Mouse (Mus musculus) neural tube, embryonic 15.5 days (tissue): ENCODE data around the gene Wdfy3. TPM values are rescaled to one million over a fixed set of nuclear protein-coding genes. Genes with fewer than 3 reads are reported as not detected.
"Not testable (repeated sequence)": the region's sequence is repeated elsewhere in the genome, so short reads cannot be mapped to it uniquely, and the experiment has no call there.

Experiments
- ATAC-seq: fragments of 200-750 bp; cut with Nextera tagmentation; 2 replicates; pipeline ENCODE4 v1.8.0; 2017; ENCODE audit warnings: mild to moderate bottlenecking, moderate TSS enrichment, moderate library complexity; ENCODE audit not compliant: low FRiP score
- H3K27ac ChIP-seq: fragments of 300-500 bp; sonication (generic); replicated peaks from 2 replicates; pipeline ENCODE4 v1.5.1; 2015; ENCODE audit warnings: mild to moderate bottlenecking, inconsistent platforms
- H3K27me3 ChIP-seq: fragments of 300-500 bp; sonication (generic); replicated peaks from 2 replicates; pipeline ENCODE4 v1.6.1; 2015; ENCODE audit warnings: inconsistent platforms
- H3K36me3 ChIP-seq: fragments of 300-500 bp; sonication (generic); 2 replicates; pipeline ENCODE4 v1.6.1; 2015; ENCODE audit warnings: inconsistent platforms
- H3K4me1 ChIP-seq: fragments of 300-500 bp; sonication (generic); 2 replicates; pipeline ENCODE4 v1.6.1; 2015; ENCODE audit warnings: inconsistent platforms
- H3K4me2 ChIP-seq: fragments of 300-500 bp; sonication (generic); 2 replicates; pipeline ENCODE4 v1.6.1; 2015; ENCODE audit warnings: inconsistent platforms, mild to moderate bottlenecking, moderate library complexity
- H3K4me3 ChIP-seq: fragments of 300-500 bp; sonication (generic); replicated peaks from 2 replicates; pipeline ENCODE4 v1.5.1; 2015; ENCODE audit warnings: mild to moderate bottlenecking, inconsistent platforms
- H3K9ac ChIP-seq: fragments of 300-500 bp; sonication (generic); replicated peaks from 2 replicates; pipeline ENCODE4 v1.6.1; 2015; ENCODE audit warnings: mild to moderate bottlenecking, inconsistent platforms
- H3K9me3 ChIP-seq: fragments of 300-500 bp; sonication (generic); replicated peaks from 2 replicates; pipeline ENCODE4 v1.6.1; 2016; ENCODE audit warnings: inconsistent platforms
- WGBS: fragments of 180-500 bp; shearing (Covaris S2); methylation state at CpG from one replicate; pipeline ENCODE4 v1.1.7; 2015; ENCODE audit warnings: mixed read lengths; 5-methylcytosine and 5-hydroxymethylcytosine counted together
- polyA plus RNA-seq: library from polyadenylated mRNA; unstranded; fragments of >200 nt; fragmentation: Nextera tagmentation; extraction: Ambion mirVana; gene quantifications from 2 replicates; pipeline ENCODE4 v1.2.1, GENCODE M21; 2015

The Wdfy3 gene
- polyA plus RNA-seq, 1 experiment from 2014 or later = 22.9 TPM

GRCm38 (mm10) chr5:101934629-101935028, 135.1 kb downstream of the Wdfy3 start:
- no peak overlapping the region for H3K27ac ChIP-seq
- H3K9ac ChIP-seq = no peak overlapping the region
- no peak overlapping the region for H3K4me3 ChIP-seq
- H3K4me1 ChIP-seq = no peaks in the 10 kb centered on the region
- H3K4me2 ChIP-seq = no peak overlapping the region
- no peak for ATAC-seq
- 87% methylated on average over 7 of the region's 7 CpGs for WGBS
- no peaks in the 10 kb centered on the region for H3K27me3 ChIP-seq
- H3K9me3 ChIP-seq = no peaks in the 10 kb centered on the region
- H3K36me3 ChIP-seq = peaks cover 62% of the 10 kb centered on the region

DNA sequence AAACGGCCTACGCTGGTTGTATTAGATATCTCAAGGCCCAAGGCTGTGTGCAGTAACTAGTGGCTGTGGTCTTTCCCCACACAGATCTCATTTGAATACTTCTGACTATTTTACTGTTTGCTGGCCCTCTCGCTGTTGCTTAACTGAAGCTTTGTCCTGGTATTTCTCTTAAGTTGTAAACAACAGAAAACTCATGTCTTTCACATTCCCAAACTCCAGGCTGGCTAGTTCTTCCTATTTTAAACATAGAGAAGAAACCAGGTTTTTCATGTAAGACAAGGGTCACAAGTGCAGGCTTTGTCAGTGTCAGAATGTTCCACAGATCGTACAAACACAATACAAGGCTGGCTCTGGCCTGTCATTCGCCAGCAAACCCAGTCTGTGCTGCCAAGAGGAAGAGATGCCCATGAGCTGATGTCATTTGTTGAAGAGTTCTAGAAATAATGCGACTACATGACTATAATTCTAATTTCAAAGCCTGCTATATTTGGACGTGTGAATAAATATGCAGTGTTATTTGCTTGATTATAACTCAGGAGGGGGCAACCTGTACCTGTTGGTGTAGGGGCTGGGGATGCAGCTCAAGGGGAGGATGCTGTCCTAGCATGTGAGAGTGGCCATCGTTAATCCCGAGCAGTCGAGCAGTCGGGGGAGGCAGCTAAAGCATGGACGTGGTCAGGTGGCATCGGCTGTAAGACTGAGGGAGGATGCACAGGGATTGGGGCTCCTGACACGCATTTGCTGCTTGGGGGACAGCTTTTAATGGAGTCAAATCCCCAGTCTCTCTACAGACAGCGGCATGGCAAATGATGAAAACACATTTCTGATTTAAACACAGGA, 136.5 kb downstream of the Wdfy3 start:
- H3K27ac ChIP-seq = no peak overlapping the region
- 71% methylated on average over 15 of the region's 15 CpGs for WGBS
- H3K9me3 ChIP-seq = no peaks in the 10 kb centered on the region

DNA sequence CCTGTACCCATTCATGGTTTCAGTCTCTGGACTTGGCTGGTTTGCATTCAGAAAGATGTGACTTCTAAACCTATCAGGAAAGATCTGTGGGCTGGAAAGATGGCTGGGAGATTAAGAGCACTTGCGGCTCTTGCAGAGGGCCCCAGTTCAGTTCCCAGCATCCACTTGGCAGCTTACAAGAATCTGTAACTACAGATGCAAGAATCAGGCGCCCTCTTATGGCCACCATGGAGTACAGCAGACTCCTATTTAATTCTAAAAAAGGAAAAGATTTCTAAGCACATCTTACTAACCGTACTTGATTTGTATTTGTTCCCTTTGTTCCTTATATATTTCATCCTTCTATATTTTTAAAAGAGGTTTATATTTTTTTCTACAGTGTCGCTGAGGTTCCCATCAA, 137.7 kb downstream of the Wdfy3 start:
- Histone ChIP-seq H3K36me3 (peaks cover 61% of the 10 kb centered on the region), H3K4me3 (no peak overlapping the region), H3K4me2 (no peak overlapping the region), H3K9me3 (no peaks in the 10 kb centered on the region), H3K4me1 (no peaks in the 10 kb centered on the region), H3K9ac (no peak overlapping the region), H3K27me3 (no peaks in the 10 kb centered on the region), H3K27ac (no peak overlapping the region)
- ATAC-seq = no peak
- WGBS = 66% methylated on average over 4 of the region's 4 CpGs

More for the DNA sequence above, 136.5 kb downstream of the Wdfy3 start:
- no peak overlapping the region for H3K9ac ChIP-seq
- no peak overlapping the region for H3K4me3 ChIP-seq
- H3K4me1 ChIP-seq = no peaks in the 10 kb centered on the region
- no peaks in the 10 kb centered on the region for H3K27me3 ChIP-seq
- H3K36me3 ChIP-seq = peaks cover 66% of the 10 kb centered on the region
- no peak for ATAC-seq
- no peak overlapping the region for H3K4me2 ChIP-seq

DNA sequence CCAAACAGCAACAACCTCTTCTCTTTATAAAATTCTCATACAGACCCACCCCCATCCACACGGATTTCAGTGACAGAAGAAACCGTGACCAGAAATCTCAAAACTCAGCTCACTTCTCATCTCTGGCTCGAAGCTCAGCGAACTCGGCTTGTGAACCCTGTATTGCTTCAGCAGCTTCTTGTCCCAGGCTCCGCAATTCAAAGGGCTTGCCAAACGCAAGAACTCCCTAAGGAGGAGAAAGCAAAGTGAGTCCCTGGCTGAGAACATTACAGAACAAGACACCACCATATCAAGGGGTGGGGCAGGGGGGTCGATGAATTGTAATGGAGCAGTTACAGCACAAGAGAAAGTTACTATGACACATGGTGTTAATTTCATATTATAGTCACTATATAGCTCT, 143.4 kb downstream of the Wdfy3 start:
- Histone ChIP-seq H3K4me2 (no peak overlapping the region), H3K27ac (no peak overlapping the region), H3K9ac (no peak overlapping the region), H3K9me3 (no peaks in the 10 kb centered on the region), H3K4me3 (no peak overlapping the region), H3K27me3 (no peaks in the 10 kb centered on the region), H3K4me1 (no peaks in the 10 kb centered on the region), H3K36me3 (peaks cover 79% of the 10 kb centered on the region)
- ATAC-seq = no peak
- 90% methylated on average over 8 of the region's 8 CpGs for WGBS

- Histone ChIP-seq H3K4me3 (no peak overlapping the region), H3K36me3 (peaks cover 83% of the 10 kb centered on the region), H3K4me1 (no peaks in the 10 kb centered on the region), H3K9ac (no peak overlapping the region), H3K9me3 (no peaks in the 10 kb centered on the region), H3K4me2 (no peak overlapping the region), H3K27ac (no peak overlapping the region), H3K27me3 (no peaks in the 10 kb centered on the region)
- 30% methylated on average over 11 of the region's 11 CpGs for WGBS
- ATAC-seq = no peak
Measured at GRCm38 (mm10) chr5:101923710-101924109, 146.0 kb downstream of the Wdfy3 start.

GRCm38 (mm10) chr5:101919559-101919958, 150.2 kb downstream of the Wdfy3 start:
- WGBS = 95% methylated on average over 5 of the region's 5 CpGs
- H3K4me3 ChIP-seq = no peak overlapping the region
- H3K9me3 ChIP-seq = no peaks in the 10 kb centered on the region
- H3K9ac ChIP-seq = no peak overlapping the region
- no peaks in the 10 kb centered on the region for H3K27me3 ChIP-seq
- H3K36me3 ChIP-seq = peaks cover 77% of the 10 kb centered on the region
- ATAC-seq = no peak
- H3K4me2 ChIP-seq = no peak overlapping the region
- no peak overlapping the region for H3K27ac ChIP-seq
- no peaks in the 10 kb centered on the region for H3K4me1 ChIP-seq

DNA sequence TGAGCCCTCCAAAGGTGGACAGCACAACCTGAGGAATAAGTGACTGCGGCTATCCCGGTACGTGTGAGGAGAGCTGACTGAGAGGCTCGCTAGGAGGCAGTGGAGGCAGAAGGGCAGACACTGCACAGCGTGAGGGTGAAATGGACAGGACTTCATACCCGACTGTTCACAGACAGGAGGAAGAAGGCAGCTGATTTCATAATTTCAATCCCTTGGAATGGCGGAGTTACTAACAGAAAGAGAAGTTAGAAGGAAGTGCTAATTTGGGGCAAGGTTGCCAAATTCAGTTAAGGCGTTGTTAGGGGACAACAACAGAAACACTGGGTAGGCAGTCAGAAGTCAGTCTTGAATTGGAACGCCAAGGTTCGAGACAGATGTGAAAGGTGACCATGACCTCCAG, 160.3 kb downstream of the Wdfy3 start:
- no peaks in the 10 kb centered on the region for H3K4me1 ChIP-seq
- H3K27ac ChIP-seq = no peak overlapping the region
- no peak overlapping the region for H3K4me2 ChIP-seq
- no peak for ATAC-seq
- peaks cover 74% of the 10 kb centered on the region for H3K36me3 ChIP-seq
- H3K9me3 ChIP-seq = no peaks in the 10 kb centered on the region
- no peak overlapping the region for H3K4me3 ChIP-seq
- H3K27me3 ChIP-seq = no peaks in the 10 kb centered on the region
- 97% methylated on average over 10 of the region's 10 CpGs for WGBS
- no peak overlapping the region for H3K9ac ChIP-seq

DNA sequence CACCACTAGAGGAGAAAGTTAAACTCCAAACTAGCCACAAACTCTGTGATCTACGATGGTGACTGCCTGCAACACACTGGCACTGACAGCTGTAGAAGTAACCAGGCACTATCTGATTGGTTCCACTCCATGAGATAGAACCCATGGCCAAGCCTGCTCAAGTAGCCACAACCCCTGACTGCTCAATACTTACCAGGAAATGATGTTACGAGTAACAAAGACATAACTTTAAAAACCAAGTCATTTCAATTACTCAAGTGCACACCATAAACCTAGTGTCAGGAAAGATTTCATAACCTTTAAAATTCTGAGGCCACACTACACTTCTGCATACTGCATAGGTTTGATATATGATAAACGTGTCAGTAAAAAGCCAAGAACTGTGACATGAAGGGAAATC, 164.1 kb downstream of the Wdfy3 start:
- WGBS = 95% methylated on average over 3 of the region's 3 CpGs
- Histone ChIP-seq H3K4me1 (no peaks in the 10 kb centered on the region), H3K9ac (no peak overlapping the region), H3K4me3 (no peak overlapping the region), H3K27ac (no peak overlapping the region), H3K9me3 (no peaks in the 10 kb centered on the region), H3K36me3 (peaks cover 86% of the 10 kb centered on the region), H3K27me3 (no peaks in the 10 kb centered on the region), H3K4me2 (no peak overlapping the region)
- no peak for ATAC-seq

GRCm38 (mm10) chr5:101904841-101905240, 164.9 kb downstream of the Wdfy3 start:
- H3K27ac ChIP-seq = not testable (repeated sequence)

DNA sequence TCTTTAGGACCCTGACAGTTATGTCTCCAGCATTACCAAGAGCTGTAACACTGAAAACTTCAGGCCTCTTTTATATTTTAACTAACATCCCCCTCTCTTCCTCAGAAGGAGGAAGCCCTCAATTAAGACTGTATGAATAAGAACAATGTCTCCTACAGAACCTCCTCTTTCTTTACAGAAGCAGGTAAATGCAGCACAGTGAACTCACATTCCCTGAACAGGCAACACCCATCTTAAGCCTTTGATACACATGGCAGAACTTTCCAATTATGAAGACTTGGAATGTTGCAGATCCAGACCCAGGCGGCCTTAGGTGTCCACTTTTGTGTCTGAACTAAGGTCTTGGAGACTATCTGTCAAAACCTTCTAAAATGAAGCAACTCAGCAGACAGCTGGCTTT, 167.0 kb downstream of the Wdfy3 start:
- Histone ChIP-seq H3K4me1 (no peaks in the 10 kb centered on the region), H3K36me3 (peaks cover 87% of the 10 kb centered on the region), H3K9me3 (no peaks in the 10 kb centered on the region), H3K4me2 (no peak overlapping the region), H3K27me3 (no peaks in the 10 kb centered on the region), H3K27ac (no peak overlapping the region), H3K4me3 (no peak overlapping the region), H3K9ac (no peak overlapping the region)
- WGBS = 88% methylated on average over 1 of the region's 1 CpGs
- no peak for ATAC-seq

More at GRCm38 (mm10) chr5:101904841-101905240, 164.9 kb downstream of the Wdfy3 start:
- not testable (repeated sequence) for H3K27me3 ChIP-seq, ATAC-seq, H3K4me1 ChIP-seq, H3K9ac ChIP-seq, H3K4me2 ChIP-seq, H3K4me3 ChIP-seq, H3K9me3 ChIP-seq
- WGBS = 88% methylated on average over 4 of the region's 4 CpGs
- peaks cover 87% of the 10 kb centered on the region for H3K36me3 ChIP-seq

DNA sequence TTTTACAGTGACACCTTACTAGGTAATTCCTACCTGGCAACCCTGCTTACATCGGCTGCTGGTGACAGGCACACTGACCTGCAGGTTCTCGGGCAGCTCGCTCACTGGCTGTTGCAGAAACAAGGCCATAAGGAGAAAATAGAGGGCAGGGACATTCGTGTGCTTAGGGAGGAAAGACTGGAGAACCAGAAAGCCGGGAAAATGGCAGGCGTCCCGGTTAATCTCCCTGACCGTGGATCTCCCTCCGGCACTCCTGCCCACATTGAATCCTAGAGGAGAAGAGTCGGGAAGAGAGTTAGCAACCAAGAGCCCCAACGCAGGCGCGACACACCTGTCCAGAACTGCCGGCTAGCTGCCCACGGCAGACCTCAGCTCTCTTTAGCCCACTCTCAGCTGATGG, 169.7 kb downstream of the Wdfy3 start:
- ATAC-seq = no peak
- no peak overlapping the region for H3K27ac ChIP-seq
- H3K36me3 ChIP-seq = peaks cover 88% of the 10 kb centered on the region
- H3K4me2 ChIP-seq = no peak overlapping the region
- H3K27me3 ChIP-seq = no peaks in the 10 kb centered on the region
- no peak overlapping the region for H3K9ac ChIP-seq
- no peaks in the 10 kb centered on the region for H3K4me1 ChIP-seq
- H3K9me3 ChIP-seq = no peaks in the 10 kb centered on the region
- no peak overlapping the region for H3K4me3 ChIP-seq
- 97% methylated on average over 15 of the region's 15 CpGs for WGBS

DNA sequence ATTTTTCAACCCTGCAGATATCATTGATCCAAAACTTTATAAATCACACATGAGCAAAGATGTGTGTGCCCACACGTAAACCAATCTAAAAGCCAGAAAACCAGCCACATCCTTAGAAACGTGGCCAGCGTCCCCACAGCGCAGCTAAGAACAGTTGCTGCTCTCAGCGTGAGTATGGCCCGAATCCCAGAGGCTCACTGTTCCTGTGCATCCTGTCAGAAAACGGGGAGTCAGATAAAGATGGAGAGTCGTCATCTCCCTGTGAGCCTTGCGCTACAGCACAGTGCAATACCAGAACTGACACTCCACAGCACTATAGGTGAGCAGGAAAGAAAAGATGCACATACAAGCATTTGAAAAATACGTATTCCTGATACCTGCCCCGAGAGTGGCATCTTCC, 172.9 kb downstream of the Wdfy3 start:
- no peak overlapping the region for H3K27ac ChIP-seq
- H3K27me3 ChIP-seq = no peaks in the 10 kb centered on the region
- H3K4me3 ChIP-seq = no peak overlapping the region
- no peak for ATAC-seq
- H3K4me2 ChIP-seq = no peak overlapping the region
- 95% methylated on average over 11 of the region's 11 CpGs for WGBS
- H3K9me3 ChIP-seq = no peaks in the 10 kb centered on the region
- H3K4me1 ChIP-seq = no peaks in the 10 kb centered on the region
- peaks cover 87% of the 10 kb centered on the region for H3K36me3 ChIP-seq
- H3K9ac ChIP-seq = no peak overlapping the region
